Mouse (Mus musculus) naive thymus-derived CD4-positive, alpha-beta T cell, adult 5 months (primary cell): ENCODE results near the gene Bdp1. TPM values are rescaled to one million over a fixed set of nuclear protein-coding genes. Genes with fewer than 3 reads are reported as not detected.

Experiments used
- polyA plus RNA-seq: library from polyadenylated mRNA; unstranded; fragments of 100-300 nt; shearing (Covaris generic); gene quantifications from one replicate; pipeline ENCODE4 v1.2.1, GENCODE M21; 2017

Gene Bdp1
- 88.6 TPM for polyA plus RNA-seq

GRCm38 (mm10) chr13:100103748-100104254 is at the start of gene Bdp1:
Bdp1 (minus strand) TSS chr13:100104070.

GRCm38 (mm10) chr13:100124423-100125257 is 20.8 kb upstream of the Bdp1 start, which contains the start of gene Smn1:
Smn1 (plus strand) TSS chr13:100124852.

GRCm38 (mm10) chr13:100107652-100108472 is 4.0 kb upstream of the Bdp1 start, which contains the start of gene Serf1:
Serf1 (plus strand) TSS chr13:100108012.

GRCm38 (mm10) chr13:100014906-100015895 is 88.7 kb downstream of the Bdp1 start, which contains the start of gene Mccc2:
Mccc2 (minus strand) TSS chr13:100015639.

Other genes with a start within 250 kb of the Bdp1 start
- not detected for gene Cartpt, start 203.0 kb downstream of the Bdp1 start, polyA plus RNA-seq
- 14.5 TPM for gene Mccc2, start 88.4 kb downstream of the Bdp1 start, polyA plus RNA-seq
- 3.6 TPM for gene Serf1, start 3.9 kb upstream of the Bdp1 start, polyA plus RNA-seq
- gene Smn1, start 20.8 kb upstream of the Bdp1 start, polyA plus RNA-seq: 28.2 TPM
- gene Naip2, start 98.0 kb upstream of the Bdp1 start, polyA plus RNA-seq: 0.60 TPM
- not detected for gene Naip5, start 142.3 kb upstream of the Bdp1 start, polyA plus RNA-seq
- gene Naip6, start 213.6 kb upstream of the Bdp1 start, polyA plus RNA-seq: 0.07 TPM